Mouse (Mus musculus) cerebellum, postnatal 36 days (tissue): ENCODE measurements around the gene Rtn1.
A peak's percentile ranks its signal among the peaks of the same experiment; 100 is the strongest.

ENCODE experiments used
- DNase-seq, 2 experiments: peaks; one replicate each; pipeline ENCODE4 v3.0.0; 2021 to 2022; ENCODE audit warnings: mixed read lengths in 2 of 2

The Rtn1 gene

GRCm38 (mm10) chr12:72265261-72266228 lies 143.3 kb downstream of the Rtn1 start:
- DNase-seq, result no peak

GRCm38 (mm10) chr12:72263213-72264103 lies 145.4 kb downstream of the Rtn1 start:
- DNase-seq, result no peak

- DNase-seq, result no peak
These were observed 151.9 kb downstream of the Rtn1 start for GRCm38 (mm10) chr12:72257000-72257399.

- DNase-seq, result no peak
These were observed 155.8 kb downstream of the Rtn1 start for GRCm38 (mm10) chr12:72253040-72253439.

GRCm38 (mm10) chr12:72251890-72252445 lies 156.9 kb downstream of the Rtn1 start:
- DNase-seq, result no peak

GRCm38 (mm10) chr12:72244951-72245350 lies 163.9 kb downstream of the Rtn1 start:
- DNase-seq, result no peak

- DNase-seq, result no peak
These were observed 166.0 kb downstream of the Rtn1 start for GRCm38 (mm10) chr12:72242807-72243206.

- no peak for DNase-seq
These were observed 168.3 kb downstream of the Rtn1 start for GRCm38 (mm10) chr12:72240506-72240905.

- no peak for DNase-seq
These were observed 169.5 kb downstream of the Rtn1 start for GRCm38 (mm10) chr12:72239230-72239894.

- no peak for DNase-seq
These were observed 171.6 kb downstream of the Rtn1 start for GRCm38 (mm10) chr12:72237251-72237650.

- DNase-seq, result peak; percentile 85 to 90
These were observed 172.3 kb downstream of the Rtn1 start for GRCm38 (mm10) chr12:72236564-72237011.

- DNase-seq, result peak; percentile 49 to 69
These were observed 173.1 kb downstream of the Rtn1 start for GRCm38 (mm10) chr12:72235621-72236351.

- peak in 1 of 2 experiments; percentile 46 for DNase-seq
These were observed 173.9 kb downstream of the Rtn1 start for GRCm38 (mm10) chr12:72234966-72235365.

- peak in 1 of 2 experiments; percentile 33 for DNase-seq
These were observed 174.7 kb downstream of the Rtn1 start for GRCm38 (mm10) chr12:72234151-72234550.

GRCm38 (mm10) chr12:72232826-72233790 lies 175.7 kb downstream of the Rtn1 start:
- peak; percentile 84 to 86 for DNase-seq

GRCm38 (mm10) chr12:72232176-72232575 lies 176.7 kb downstream of the Rtn1 start:
- peak in 1 of 2 experiments; percentile 38 for DNase-seq

- DNase-seq, result peak; percentile 37 to 46
These were observed 179.2 kb downstream of the Rtn1 start for GRCm38 (mm10) chr12:72229451-72230196.

- no peak for DNase-seq
These were observed 181.1 kb downstream of the Rtn1 start for GRCm38 (mm10) chr12:72227731-72228130.

- no peak for DNase-seq
These were observed 183.5 kb downstream of the Rtn1 start for GRCm38 (mm10) chr12:72225371-72225770.
